Mouse (Mus musculus): ENCODE data around the gene Crtc3.

The Crtc3 gene

GRCm38 (mm10) chr7:80598436-80598985, 90.2 kb downstream of the Crtc3 start:
- DNase-seq (ENCODE audit: low read depth, low spot score) = no peak

- no peak for DNase-seq (ENCODE audit: low read depth, low spot score)
Observed at GRCm38 (mm10) chr7:80597900-80598299, 90.8 kb downstream of the Crtc3 start.

- no peak for DNase-seq (ENCODE audit: low read depth, low spot score)
Observed at GRCm38 (mm10) chr7:80589054-80589746, 99.5 kb downstream of the Crtc3 start.

GRCm38 (mm10) chr7:80587684-80588083, 101.0 kb downstream of the Crtc3 start:
- DNase-seq (ENCODE audit: low read depth, low spot score) = no peak

- no peak for DNase-seq (ENCODE audit: low read depth, low spot score)
Observed at GRCm38 (mm10) chr7:80586681-80587660, 101.7 kb downstream of the Crtc3 start.

- DNase-seq (ENCODE audit: low read depth, low spot score) = no peak
Observed at GRCm38 (mm10) chr7:80586161-80586560, 102.5 kb downstream of the Crtc3 start.

- DNase-seq (ENCODE audit: low read depth, low spot score) = no peak
Observed at GRCm38 (mm10) chr7:80585380-80585779, 103.3 kb downstream of the Crtc3 start.

- peak; percentile 34 for DNase-seq (ENCODE audit: low read depth, low spot score)
Observed at GRCm38 (mm10) chr7:80583981-80584380, 104.7 kb downstream of the Crtc3 start.

GRCm38 (mm10) chr7:80582821-80583451, 105.7 kb downstream of the Crtc3 start:
- DNase-seq (ENCODE audit: low read depth, low spot score) = no peak

GRCm38 (mm10) chr7:80580368-80580767, 108.3 kb downstream of the Crtc3 start:
- no peak for DNase-seq (ENCODE audit: low read depth, low spot score)

- no peak for DNase-seq (ENCODE audit: low read depth, low spot score)
Observed at GRCm38 (mm10) chr7:80577417-80577980, 111.2 kb downstream of the Crtc3 start.

GRCm38 (mm10) chr7:80576626-80577025, 112.1 kb downstream of the Crtc3 start:
- DNase-seq (ENCODE audit: low read depth, low spot score) = no peak

GRCm38 (mm10) chr7:80575750-80576149, 112.9 kb downstream of the Crtc3 start:
- no peak for DNase-seq (ENCODE audit: low read depth, low spot score)

- DNase-seq (ENCODE audit: low read depth, low spot score) = no peak
Observed at GRCm38 (mm10) chr7:80573076-80573475, 115.6 kb downstream of the Crtc3 start.

- DNase-seq (ENCODE audit: low read depth, low spot score) = no peak
Observed at GRCm38 (mm10) chr7:80567982-80568381, 120.7 kb downstream of the Crtc3 start.

GRCm38 (mm10) chr7:80561931-80562330, 126.7 kb downstream of the Crtc3 start:
- DNase-seq (ENCODE audit: low read depth, low spot score) = no peak

- no peak for DNase-seq (ENCODE audit: low read depth, low spot score)
Observed at GRCm38 (mm10) chr7:80561271-80561670, 127.4 kb downstream of the Crtc3 start.

GRCm38 (mm10) chr7:80558572-80558971, 130.1 kb downstream of the Crtc3 start:
- no peak for DNase-seq (ENCODE audit: low read depth, low spot score)

GRCm38 (mm10) chr7:80558101-80558500, 130.6 kb downstream of the Crtc3 start:
- no peak for DNase-seq (ENCODE audit: low read depth, low spot score)

- no peak for DNase-seq (ENCODE audit: low read depth, low spot score)
Observed at GRCm38 (mm10) chr7:80557161-80557560, 131.5 kb downstream of the Crtc3 start.

GRCm38 (mm10) chr7:80556166-80556565, 132.5 kb downstream of the Crtc3 start:
- DNase-seq (ENCODE audit: low read depth, low spot score) = no peak
